Mouse (Mus musculus) forebrain, postnatal 0 days (tissue): ENCODE measurements at regions not wholly inside any gene's neighbourhood (a gene's known extent, or its start where the extent isn't known, plus 50 kb on each side); places are given as distances from the start of the nearest gene placed in this dataset.
A peak's percentile ranks its signal among the peaks of the same experiment; 100 is the strongest.

Source experiments
- ATAC-seq: fragments of 200-750 bp; cut with Nextera tagmentation; 2 replicates; pipeline ENCODE4 v1.8.0; 2017; ENCODE audit warnings: mild to moderate bottlenecking, moderate library complexity
- DNase-seq: peaks from one replicate; pipeline ENCODE4 v3.0.0-alpha.2; 2015
- H3K27ac ChIP-seq: fragments of 300-500 bp; sonication (generic); 2 replicates; pipeline ENCODE4 v1.5.1; 2014; ENCODE audit warnings: low read depth, mild to moderate bottlenecking, antibody characterized with exemption, low read length, moderate library complexity, mixed read lengths
- H3K27me3 ChIP-seq: fragments of 300-500 bp; sonication (generic); 2 replicates; pipeline ENCODE4 v1.6.1; 2014; ENCODE audit warnings: mild to moderate bottlenecking, low read length, mixed read lengths; ENCODE audit not compliant: insufficient read depth
- H3K36me3 ChIP-seq: fragments of 300-500 bp; sonication (generic); 2 replicates; pipeline ENCODE4 v1.6.1; 2014; ENCODE audit warnings: mild to moderate bottlenecking, moderate library complexity; ENCODE audit not compliant: insufficient read depth
- H3K4me1 ChIP-seq: fragments of 300-500 bp; sonication (generic); 2 replicates; pipeline ENCODE4 v1.6.1; 2014; ENCODE audit warnings: antibody characterized with exemption; ENCODE audit not compliant: insufficient read depth
- H3K4me2 ChIP-seq: fragments of 300-500 bp; sonication (generic); 2 replicates; pipeline ENCODE4 v1.6.1; 2014; ENCODE audit warnings: low read depth, mild to moderate bottlenecking, moderate library complexity
- H3K4me3 ChIP-seq: fragments of 300-500 bp; sonication (generic); 2 replicates; pipeline ENCODE4 v1.5.1; 2014; ENCODE audit warnings: low read depth, low read length, mixed read lengths
- H3K9ac ChIP-seq: fragments of 300-500 bp; sonication (generic); 2 replicates; pipeline ENCODE4 v1.6.1; 2014; ENCODE audit warnings: mild to moderate bottlenecking
- H3K9me3 ChIP-seq: fragments of 300-500 bp; sonication (generic); 2 replicates; pipeline ENCODE4 v1.6.1; 2016; ENCODE audit warnings: low read length
- CTCF ChIP-seq: sonication (generic); IDR thresholded peaks from 2 replicates; pipeline ENCODE4 v1.5.1; 2016; ENCODE audit warnings: antibody characterized with exemption, control low read depth, low read depth
- WGBS: fragments of 180-500 bp; shearing (Covaris S2); extraction: QIAGEN DNeasy Blood & Tissue Kit; methylation state at CpG from one replicate; pipeline ENCODE4 v1.1.7; 2014; 5-methylcytosine and 5-hydroxymethylcytosine counted together

GRCm38 (mm10) chr13:117119636-117120035, 88.7 kb upstream of the Emb start:
- Histone ChIP-seq H3K27me3 (no peaks in the 10 kb centered on the region), H3K9ac (no peak overlapping the region), H3K36me3 (no peaks in the 10 kb centered on the region), H3K4me2 (no peak overlapping the region), H3K9me3 (no peaks in the 10 kb centered on the region), H3K4me1 (no peaks in the 10 kb centered on the region), H3K4me3 (no peak overlapping the region), H3K27ac (no peak overlapping the region)
- ATAC-seq: peak; percentile 62; the same call in 1 of the 2 replicates
- 40% methylated on average over 4 of the region's 4 CpGs for whole genome bisulfite sequencing
- DNase-seq: no peak
- no peak for TF ChIP-seq CTCF

GRCm38 (mm10) chr13:117114797-117115196, 89.5 kb upstream of the Parp8 start:
- Histone ChIP-seq H3K4me2 (no peak overlapping the region), H3K4me1 (no peaks in the 10 kb centered on the region), H3K9me3 (no peaks in the 10 kb centered on the region), H3K36me3 (no peaks in the 10 kb centered on the region), H3K27me3 (no peaks in the 10 kb centered on the region), H3K27ac (no peak overlapping the region), H3K4me3 (no peak overlapping the region), H3K9ac (no peak overlapping the region)
- TF ChIP-seq CTCF: no peak
- DNase-seq (no peak), ATAC-seq (no peak)
- WGBS: 92% methylated on average over 5 of the region's 5 CpGs

GRCm38 (mm10) chr13:117112424-117112823, 87.1 kb upstream of the Parp8 start:
- 82% methylated on average over 1 of the region's 1 CpGs for WGBS
- no peaks in the 10 kb centered on the region for H3K36me3 ChIP-seq
- TF ChIP-seq CTCF: no peak
- H3K27me3 ChIP-seq: no peaks in the 10 kb centered on the region
- H3K4me2 ChIP-seq: no peak overlapping the region
- ATAC-seq (peak; percentile 51; the same call in 1 of the 2 replicates), DNase-seq (peak; percentile 18)
- H3K4me1 ChIP-seq: no peaks in the 10 kb centered on the region
- no peak overlapping the region for H3K4me3 ChIP-seq
- no peak overlapping the region for H3K9ac ChIP-seq
- H3K27ac ChIP-seq: no peak overlapping the region
- H3K9me3 ChIP-seq: no peaks in the 10 kb centered on the region

GRCm38 (mm10) chr13:117105151-117105660, 79.9 kb upstream of the Parp8 start:
- Histone ChIP-seq H3K4me3 (no peak overlapping the region), H3K9me3 (no peaks in the 10 kb centered on the region), H3K4me2 (no peak overlapping the region), H3K9ac (no peak overlapping the region), H3K36me3 (no peaks in the 10 kb centered on the region), H3K27me3 (no peaks in the 10 kb centered on the region), H3K27ac (no peak overlapping the region), H3K4me1 (no peaks in the 10 kb centered on the region)
- ATAC-seq (no peak), DNase-seq (no peak)
- no peak for TF ChIP-seq CTCF
- 23% methylated on average over 1 of the region's 1 CpGs for WGBS

- 93% methylated on average over 1 of the region's 1 CpGs for WGBS
- Histone ChIP-seq H3K4me2 (no peak overlapping the region), H3K36me3 (no peaks in the 10 kb centered on the region), H3K4me3 (no peak overlapping the region), H3K9ac (no peak overlapping the region), H3K4me1 (no peaks in the 10 kb centered on the region), H3K27me3 (no peaks in the 10 kb centered on the region), H3K27ac (no peak overlapping the region), H3K9me3 (no peaks in the 10 kb centered on the region)
- TF ChIP-seq CTCF: no peak
- no peak for DNase-seq
- no peak for ATAC-seq
Measured at GRCm38 (mm10) chr13:117094773-117095172, 69.4 kb upstream of the Parp8 start.

- H3K4me3 ChIP-seq: no peak overlapping the region
- no peaks in the 10 kb centered on the region for H3K36me3 ChIP-seq
- no peak for TF ChIP-seq CTCF
- no peaks in the 10 kb centered on the region for H3K27me3 ChIP-seq
- H3K9ac ChIP-seq: no peak overlapping the region
- H3K4me1 ChIP-seq: no peaks in the 10 kb centered on the region
- WGBS: 63% methylated on average over 3 of the region's 3 CpGs
- no peak overlapping the region for H3K4me2 ChIP-seq
- no peaks in the 10 kb centered on the region for H3K9me3 ChIP-seq
- ATAC-seq (no peak), DNase-seq (no peak)
- no peak overlapping the region for H3K27ac ChIP-seq
Measured at GRCm38 (mm10) chr13:117088629-117089028, 63.3 kb upstream of the Parp8 start.

GRCm38 (mm10) chr13:117082758-117083157, 57.4 kb upstream of the Parp8 start:
- H3K4me1 ChIP-seq: no peaks in the 10 kb centered on the region
- no peak for DNase-seq
- H3K27me3 ChIP-seq: no peaks in the 10 kb centered on the region
- TF ChIP-seq CTCF: no peak
- no peaks in the 10 kb centered on the region for H3K9me3 ChIP-seq
- H3K4me2 ChIP-seq: no peak overlapping the region
- H3K9ac ChIP-seq: no peak overlapping the region
- 92% methylated on average over 4 of the region's 4 CpGs for WGBS
- ATAC-seq: no peak
- no peak overlapping the region for H3K4me3 ChIP-seq
- no peak overlapping the region for H3K27ac ChIP-seq
- no peaks in the 10 kb centered on the region for H3K36me3 ChIP-seq

- Histone ChIP-seq H3K4me1 (no peaks in the 10 kb centered on the region), H3K27ac (no peak overlapping the region), H3K9me3 (no peaks in the 10 kb centered on the region), H3K4me3 (no peak overlapping the region), H3K27me3 (no peaks in the 10 kb centered on the region), H3K36me3 (no peaks in the 10 kb centered on the region), H3K4me2 (no peak overlapping the region), H3K9ac (no peak overlapping the region)
- no peak for DNase-seq
- no peak for ATAC-seq
- no peak for TF ChIP-seq CTCF
- 71% methylated on average over 1 of the region's 1 CpGs for WGBS
Measured at GRCm38 (mm10) chr13:117079316-117079715, 54.0 kb upstream of the Parp8 start.
